Mouse (Mus musculus) liver, adult 2 months (tissue): Measurements from ENCODE around the gene Slc26a8. TPM values are rescaled to one million over a fixed set of nuclear protein-coding genes. Genes with fewer than 3 reads are reported as not detected.
A peak's percentile ranks its signal among the peaks of the same experiment; 100 is the strongest.

Source experiments
- DNase-seq: peaks from one replicate; pipeline ENCODE4 v3.0.0-alpha.2; 2011; ENCODE audit warnings: low read depth, low spot score; ENCODE audit errors: extremely low read depth
- H3K27ac ChIP-seq: fragments of 200-500 bp; replicated peaks from 2 replicates; pipeline ENCODE4 v1.5.1; 2012; ENCODE audit warnings: low read depth, mild to moderate bottlenecking, control low read depth, inconsistent platforms, low read length; ENCODE audit not compliant: insufficient read depth
- H3K27me3 ChIP-seq: fragments of 200-500 bp; 2 replicates; pipeline ENCODE4 v1.6.1; 2012; ENCODE audit warnings: mild to moderate bottlenecking, moderate library complexity, low read length, inconsistent platforms; ENCODE audit not compliant: control insufficient read depth, insufficient read depth
- H3K36me3 ChIP-seq: fragments of 200-500 bp; 2 replicates; pipeline ENCODE4 v1.6.1; 2012; ENCODE audit warnings: low read length, inconsistent platforms; ENCODE audit not compliant: control insufficient read depth, insufficient read depth
- H3K4me1 ChIP-seq: fragments of 200-500 bp; 2 replicates; pipeline ENCODE4 v1.6.1; 2011; ENCODE audit warnings: low read length; ENCODE audit not compliant: control insufficient read depth, insufficient read depth
- H3K4me3 ChIP-seq: fragments of 200-500 bp; 2 replicates; pipeline ENCODE4 v1.5.1; 2011; ENCODE audit warnings: low read depth, mild to moderate bottlenecking, control low read depth, low read length, moderate library complexity; ENCODE audit not compliant: insufficient read depth
- H3K79me2 ChIP-seq: fragments of 200-500 bp; 2 replicates; pipeline ENCODE4 v1.6.1; 2012; ENCODE audit warnings: inconsistent platforms, mild to moderate bottlenecking, low read length, moderate library complexity; ENCODE audit not compliant: control insufficient read depth, insufficient read depth
- H3K9ac ChIP-seq: fragments of 200-500 bp; 2 replicates; pipeline ENCODE4 v1.6.1; 2012; ENCODE audit warnings: low read depth, mild to moderate bottlenecking, control low read depth, inconsistent platforms, low read length
- CTCF ChIP-seq: fragments of 200-500 bp; IDR thresholded peaks from 2 replicates; pipeline ENCODE4 v1.5.1; 2011; ENCODE audit warnings: low read depth, low read length, control low read depth
- POLR2A ChIP-seq: fragments of 200-500 bp; IDR thresholded peaks from 2 replicates; pipeline ENCODE4 v1.6.1; 2011; ENCODE audit warnings: low read length, control low read depth; ENCODE audit not compliant: insufficient read depth; ENCODE audit errors: extremely low read depth
- WGBS: fragments of 180-500 bp; shearing (Covaris S2); methylation state at CpG from one replicate; pipeline ENCODE4 v1.1.7; 2018; 5-methylcytosine and 5-hydroxymethylcytosine counted together
- polyA plus RNA-seq: library from polyadenylated mRNA; depleted of rRNA; stranded (reverse); fragments of >200 nt; gene quantifications from 2 replicates; pipeline ENCODE4 v1.2.3, GENCODE M21; 2012
- total RNA-seq: library from RNA; depleted of rRNA; stranded (reverse); fragments of >200 nt; gene quantifications from 2 replicates; pipeline ENCODE4 v1.2.3, GENCODE M21; 2014

The Slc26a8 gene
- total and polyA plus RNA-seq, 2 experiments, result 0.11 TPM; not detected in 1

- no peaks in the 10 kb centered on the region for H3K27me3 ChIP-seq
- 78% methylated on average over 6 of the region's 6 CpGs for WGBS
- H3K9ac ChIP-seq, result no peak overlapping the region
- no peak overlapping the region for H3K27ac ChIP-seq
- peaks cover 18% of the 10 kb centered on the region; the same call in 1 of the 2 replicates for H3K79me2 ChIP-seq
- H3K4me3 ChIP-seq, result no peak overlapping the region
- no peaks in the 10 kb centered on the region; the same call in 1 of the 2 replicates for H3K4me1 ChIP-seq
- no peak for DNase-seq
- H3K36me3 ChIP-seq, result peaks cover 3% of the 10 kb centered on the region; the same call in 1 of the 2 replicates
- TF ChIP-seq POLR2A, result no peak
- no peak for TF ChIP-seq CTCF
Measured at GRCm38 (mm10) chr17:28613096-28613495, 76.9 kb downstream of the Slc26a8 start.

- peaks cover 6% of the 10 kb centered on the region for H3K36me3 ChIP-seq
- no peak overlapping the region for H3K9ac ChIP-seq
- no peak overlapping the region for H3K27ac ChIP-seq
- DNase-seq, result no peak
- no peak overlapping the region for H3K4me3 ChIP-seq
- H3K79me2 ChIP-seq, result peaks cover 16% of the 10 kb centered on the region; the same call in 1 of the 2 replicates
- WGBS, result 70% methylated on average over 2 of the region's 2 CpGs
- H3K4me1 ChIP-seq, result no peaks in the 10 kb centered on the region; the same call in 1 of the 2 replicates
- no peaks in the 10 kb centered on the region for H3K27me3 ChIP-seq
- TF ChIP-seq CTCF, result no peak
- no peak for TF ChIP-seq POLR2A
Measured at GRCm38 (mm10) chr17:28612603-28613002, 77.4 kb downstream of the Slc26a8 start.

GRCm38 (mm10) chr17:28609543-28609942 lies 80.5 kb downstream of the Slc26a8 start:
- no peaks in the 10 kb centered on the region; the same call in 1 of the 2 replicates for H3K4me1 ChIP-seq
- H3K27me3 ChIP-seq, result no peaks in the 10 kb centered on the region
- H3K4me3 ChIP-seq, result no peak overlapping the region
- peaks cover 24% of the 10 kb centered on the region for H3K36me3 ChIP-seq
- TF ChIP-seq CTCF, result no peak
- no peak for TF ChIP-seq POLR2A
- H3K9ac ChIP-seq, result no peak overlapping the region
- peaks cover 6% of the 10 kb centered on the region; the same call in 1 of the 2 replicates for H3K79me2 ChIP-seq
- H3K27ac ChIP-seq, result no peak overlapping the region
- DNase-seq, result peak; percentile 25
- 41% methylated on average over 3 of the region's 3 CpGs for WGBS

- Histone ChIP-seq H3K36me3 (peaks cover 67% of the 10 kb centered on the region), H3K79me2 (no peaks in the 10 kb centered on the region), H3K9ac (no peak overlapping the region), H3K27ac (no peak overlapping the region), H3K27me3 (no peaks in the 10 kb centered on the region), H3K4me1 (no peaks in the 10 kb centered on the region), H3K4me3 (no peak overlapping the region)
- WGBS, result 92% methylated on average over 9 of the region's 9 CpGs
- no peak for TF ChIP-seq POLR2A
- no peak for TF ChIP-seq CTCF
- DNase-seq, result no peak
Measured at GRCm38 (mm10) chr17:28601557-28602250, 88.3 kb downstream of the Slc26a8 start.

- peaks cover 62% of the 10 kb centered on the region for H3K36me3 ChIP-seq
Measured at GRCm38 (mm10) chr17:28600780-28601179, 89.3 kb downstream of the Slc26a8 start.

GRCm38 (mm10) chr17:28593965-28594364 lies 96.1 kb downstream of the Slc26a8 start:
- no peak for DNase-seq
- Histone ChIP-seq H3K27me3 (no peaks in the 10 kb centered on the region), H3K9ac (no peak overlapping the region), H3K79me2 (no peaks in the 10 kb centered on the region), H3K4me3 (no peak overlapping the region), H3K27ac (no peak overlapping the region), H3K4me1 (peaks cover 2% of the 10 kb centered on the region; the same call in 1 of the 2 replicates), H3K36me3 (peaks cover 31% of the 10 kb centered on the region)
- TF ChIP-seq CTCF (no peak), POLR2A (no peak)
- 90% methylated on average over 4 of the region's 4 CpGs for WGBS

More at GRCm38 (mm10) chr17:28600780-28601179, 89.3 kb downstream of the Slc26a8 start:
- TF ChIP-seq CTCF, result no peak
- DNase-seq, result no peak
- Histone ChIP-seq H3K9ac (no peak overlapping the region), H3K27me3 (no peaks in the 10 kb centered on the region), H3K4me3 (no peak overlapping the region), H3K79me2 (no peaks in the 10 kb centered on the region), H3K27ac (no peak overlapping the region), H3K4me1 (no peaks in the 10 kb centered on the region)
- 90% methylated on average over 5 of the region's 5 CpGs for WGBS
